Mouse (Mus musculus) adrenal gland, adult 2 months (tissue): ENCODE measurements around the gene Nit2. TPM values are rescaled to one million over a fixed set of nuclear protein-coding genes. Genes with fewer than 3 reads are reported as not detected.
A peak's percentile ranks its signal among the peaks of the same experiment; 100 is the strongest.
"Not testable (repeated sequence)": the region's sequence is repeated elsewhere in the genome, so short reads cannot be mapped to it uniquely, and the experiment has no call there.

ENCODE experiments used
- DNase-seq: peaks from one replicate; pipeline ENCODE4 v3.0.0; 2021
- long read RNA-seq: library from polyadenylated mRNA; stranded (forward); transcript quantifications from one replicate; pipeline ENCODE4 v2.0.0, GENCODE M21; 2021
- polyA plus RNA-seq: library from polyadenylated mRNA; depleted of rRNA; stranded (reverse); fragments of >200 nt; gene quantifications from 2 replicates; pipeline ENCODE4 v1.2.3, GENCODE M21; 2012; rRNA removed
- total RNA-seq, 2 experiments: library from RNA; stranded (reverse); gene quantifications; 2 replicates each; pipeline ENCODE4 v1.2.3; 2021

Nit2 gene
- total RNA-seq: 10 to 100 TPM; 42.7 to 43.6 TPM
- polyA plus RNA-seq: 15.3 and 26.5 TPM in 2 replicates
- long read RNA-seq, transcript Nit2-201 (10 exons, 1,286 nt): major isoform, 31 of 36 reads
- long read RNA-seq, partial matches to known transcripts: 1 of 36 reads
- long read RNA-seq, other reads (novel, unspliced or antisense): 3 of 36 reads

GRCm38 (mm10) chr16:57166611-57167513 lies at the start of gene Nit2:
Nit2 (minus strand) TSS chr16:57167341.
- peak; percentile 98 for DNase-seq

DNA sequence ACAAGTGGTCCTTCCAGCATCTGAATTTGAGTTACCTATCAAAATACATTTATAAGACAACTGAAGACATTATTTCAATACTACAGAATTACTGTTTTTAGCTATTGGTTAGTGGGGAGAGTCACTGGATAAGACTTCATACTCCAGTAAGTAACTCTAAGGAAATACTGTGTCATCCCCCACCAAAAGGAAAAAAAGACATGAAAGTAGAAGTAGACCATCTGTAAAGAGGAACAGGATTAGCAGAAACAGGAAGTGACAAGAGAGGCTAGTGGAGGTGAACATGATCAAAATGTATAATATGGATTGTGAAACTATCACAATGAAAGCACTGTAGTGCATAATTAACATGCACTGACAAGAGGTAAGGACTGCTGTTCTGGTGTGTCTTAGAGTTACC lies 48.8 kb upstream of the Nit2 start:
- DNase-seq: no peak

- DNase-seq: no peak
These were observed 43.9 kb upstream of the Nit2 start for GRCm38 (mm10) chr16:57211037-57211436.

DNA sequence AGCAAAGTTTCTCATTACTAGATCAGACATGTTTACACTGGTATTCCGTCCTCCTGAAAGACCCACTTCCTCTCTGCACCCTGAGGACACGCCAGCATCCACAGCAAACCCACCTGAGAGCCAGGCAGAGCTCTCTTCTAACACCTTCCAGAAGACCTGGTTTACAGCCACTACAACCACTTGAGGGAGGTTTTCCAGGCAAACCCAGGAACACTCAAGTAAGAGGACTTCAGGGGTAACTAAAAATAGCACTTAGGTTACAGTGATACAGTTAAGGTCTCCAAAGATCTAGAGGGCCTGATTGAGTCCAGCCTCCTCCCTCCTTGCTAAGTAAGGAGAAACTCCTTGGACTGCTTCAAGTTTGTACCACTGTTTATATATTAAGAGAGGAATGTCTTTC lies 41.2 kb upstream of the Nit2 start:
- DNase-seq: no peak

DNA sequence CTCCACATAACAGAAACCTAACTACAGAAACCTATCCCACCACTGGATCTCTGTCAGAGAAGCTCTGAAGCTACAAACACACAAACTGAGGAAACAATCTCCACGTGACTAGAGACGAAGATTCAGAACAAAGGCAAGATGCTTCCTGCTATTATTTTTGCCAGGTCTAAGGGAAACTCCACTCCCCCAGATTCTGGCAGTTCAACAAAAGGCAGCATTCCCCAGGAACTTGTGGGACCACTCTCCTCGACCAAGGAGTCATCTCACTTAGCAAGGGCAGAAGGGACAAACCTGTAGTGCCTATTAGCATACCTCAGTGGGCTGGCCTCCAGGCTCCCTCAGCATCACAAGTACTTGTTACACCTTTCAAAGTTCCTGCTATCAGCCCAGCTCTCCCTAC lies 30.1 kb upstream of the Nit2 start:
- DNase-seq: no peak

- DNase-seq: no peak
These were observed 29.4 kb upstream of the Nit2 start for GRCm38 (mm10) chr16:57196590-57196989.

DNA sequence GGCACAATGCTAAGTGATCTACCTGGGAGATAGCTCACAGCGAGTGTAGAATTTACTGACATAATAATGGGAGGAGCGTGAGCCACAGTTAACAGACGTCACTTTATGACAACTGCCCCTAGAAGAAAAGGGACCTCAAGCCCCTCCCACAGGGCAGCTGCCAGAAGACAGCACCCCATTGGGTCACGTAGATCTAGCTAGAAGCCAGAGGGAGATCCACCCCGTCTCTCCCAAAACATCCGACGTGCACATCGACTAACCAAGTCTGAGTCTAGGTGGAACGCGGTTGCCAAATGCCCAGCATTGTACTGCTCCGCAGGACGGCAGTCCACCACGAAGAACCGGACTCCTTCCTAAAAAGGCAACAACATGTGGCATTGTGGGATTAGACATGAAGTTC lies 24.1 kb upstream of the Nit2 start:
- no peak for DNase-seq

GRCm38 (mm10) chr16:57190390-57190789 lies 23.2 kb upstream of the Nit2 start:
- DNase-seq: no peak

DNA sequence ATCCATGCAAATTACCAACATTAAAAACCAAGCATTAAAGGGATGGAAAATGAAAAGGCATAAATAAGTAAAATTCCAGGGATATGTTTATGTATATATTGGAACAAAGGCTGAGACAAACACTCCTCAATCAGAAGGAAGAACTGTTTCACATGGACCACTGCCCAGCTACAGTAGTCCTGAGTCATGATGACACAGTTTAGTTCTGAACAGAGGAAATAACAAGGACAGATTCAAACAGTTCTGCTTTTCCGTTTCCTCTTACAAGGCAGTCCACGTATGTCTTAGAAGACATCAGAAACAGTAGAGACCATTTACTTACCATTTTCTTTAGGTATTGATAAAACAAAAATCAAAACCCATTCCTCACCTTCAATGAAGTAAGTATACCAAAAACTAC lies 22.4 kb upstream of the Nit2 start:
- no peak for DNase-seq

DNA sequence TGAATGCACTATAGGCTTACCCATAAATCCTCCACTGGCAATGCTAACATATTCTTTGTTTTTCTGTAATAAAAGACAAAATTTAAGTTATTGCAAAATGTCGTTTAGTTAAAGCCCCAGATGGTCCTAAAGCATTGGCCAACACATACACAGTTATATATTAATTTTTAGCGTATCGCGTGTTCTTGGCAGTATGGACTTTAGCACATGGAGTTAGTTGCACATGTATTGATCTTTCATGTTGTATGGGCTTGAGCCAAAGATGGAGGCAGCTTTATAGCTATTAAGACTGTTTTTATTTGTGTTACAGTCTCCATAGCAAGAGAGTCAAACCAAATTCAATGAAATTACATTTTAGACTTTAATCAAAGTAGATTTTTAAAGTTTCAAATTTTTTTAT lies 19.5 kb upstream of the Nit2 start:
- no peak for DNase-seq

- DNase-seq: no peak
These were observed 14.9 kb upstream of the Nit2 start for GRCm38 (mm10) chr16:57182037-57182436.

GRCm38 (mm10) chr16:57181180-57181579 lies 14.0 kb upstream of the Nit2 start:
- DNase-seq: peak; percentile 24

GRCm38 (mm10) chr16:57177664-57178063 lies 10.5 kb upstream of the Nit2 start:
- DNase-seq: no peak

DNA sequence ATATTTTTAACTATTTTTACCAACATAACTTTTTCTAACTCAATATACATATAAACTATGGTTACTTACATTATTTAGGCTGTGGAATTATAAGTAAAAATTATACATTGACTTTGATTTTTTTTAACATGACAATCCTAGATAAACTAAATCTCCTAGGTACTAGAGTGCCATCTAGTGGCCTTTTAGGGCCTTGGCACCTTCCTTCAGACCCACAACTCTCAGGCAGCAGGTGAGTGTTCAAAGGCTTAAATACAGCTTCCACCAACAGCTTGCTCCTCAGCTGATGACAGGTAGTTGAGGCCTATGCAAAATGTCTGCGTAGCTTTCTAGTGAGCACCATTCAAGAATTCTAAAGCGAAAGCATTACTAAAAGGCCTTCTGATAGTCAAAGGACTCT lies 10.1 kb upstream of the Nit2 start:
- no peak for DNase-seq

GRCm38 (mm10) chr16:57176276-57176675 lies 9.1 kb upstream of the Nit2 start:
- no peak for DNase-seq

GRCm38 (mm10) chr16:57175751-57176150 lies 8.6 kb upstream of the Nit2 start:
- DNase-seq: no peak

DNA sequence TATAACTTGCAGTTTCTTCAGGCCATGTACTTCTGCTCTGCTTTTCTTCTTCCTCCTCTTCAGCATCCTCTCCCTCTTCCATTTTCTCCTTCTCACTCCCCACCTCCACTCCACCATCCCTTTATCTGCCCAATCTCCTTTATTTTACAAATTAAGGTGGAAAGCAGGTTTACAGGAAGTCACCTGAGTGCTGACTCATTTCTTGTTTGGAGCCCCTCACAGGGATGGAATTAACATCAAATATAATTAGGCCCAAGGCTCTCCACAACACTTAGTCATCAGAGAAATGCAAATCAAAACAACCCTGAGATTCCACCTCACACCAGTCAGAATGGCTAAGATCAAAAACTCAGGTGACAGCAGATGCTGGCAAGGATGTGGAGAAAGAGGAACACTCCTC lies 7.3 kb upstream of the Nit2 start:
- DNase-seq: not testable (repeated sequence)

DNA sequence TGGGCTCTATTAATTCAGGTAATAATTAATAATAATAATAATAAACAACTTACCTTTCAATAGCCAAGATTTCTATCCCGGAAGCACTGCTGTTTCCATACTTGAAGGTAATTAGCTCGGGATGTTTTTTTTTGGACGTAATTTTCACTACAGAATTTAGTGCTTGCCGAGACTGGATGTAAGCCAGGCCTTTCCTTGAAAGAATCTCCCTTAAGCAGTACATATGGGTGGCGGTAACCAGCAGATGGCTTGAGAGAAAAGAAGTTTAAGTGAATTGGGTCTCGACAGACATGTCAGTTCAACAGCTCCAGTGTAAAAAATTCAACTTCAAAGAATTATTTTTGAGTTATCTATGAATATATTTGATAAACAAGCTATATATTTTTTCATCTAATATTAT lies 4.4 kb upstream of the Nit2 start:
- no peak for DNase-seq

- DNase-seq: no peak
These were observed 4.0 kb upstream of the Nit2 start for GRCm38 (mm10) chr16:57171161-57171560.

DNA sequence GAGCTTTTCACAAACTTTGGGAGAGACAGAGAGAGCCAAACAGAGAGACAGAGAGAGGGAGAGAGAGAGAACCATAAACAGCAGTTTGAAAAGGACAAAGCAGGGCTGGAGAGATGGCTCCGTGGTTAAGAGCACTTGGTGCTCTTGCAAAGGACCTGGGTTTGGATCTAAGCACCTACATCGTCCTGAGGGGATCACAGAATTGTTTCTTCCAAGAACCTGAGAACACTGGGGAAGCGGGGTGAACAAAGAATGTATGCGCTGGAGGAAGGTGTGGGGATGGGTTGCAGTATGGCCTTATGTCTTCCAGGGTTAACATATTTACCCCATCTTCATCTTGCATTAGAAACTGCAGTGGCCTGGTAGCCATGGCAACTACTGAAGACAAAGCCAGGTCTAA lies 1.1 kb upstream of the Nit2 start:
- no peak for DNase-seq

DNA sequence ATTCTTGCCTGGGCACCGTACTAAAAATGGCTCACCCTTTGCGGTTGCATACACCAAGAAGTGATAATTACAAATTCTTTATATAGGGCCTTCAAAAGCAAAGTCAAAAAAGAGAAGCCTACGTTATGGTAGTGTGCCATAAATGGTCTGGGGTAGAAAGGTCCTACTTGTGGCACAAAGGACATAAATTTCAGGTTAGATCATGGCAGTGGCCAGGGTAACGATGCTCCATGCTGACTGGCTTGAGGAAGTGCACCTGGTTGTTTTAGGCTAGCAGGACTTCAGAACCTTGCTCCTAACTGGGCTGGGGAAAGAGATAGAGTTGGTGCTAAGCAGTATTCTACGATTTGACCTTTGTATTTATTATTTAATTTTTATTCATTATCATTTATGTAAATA lies 372 bp upstream of the Nit2 start:
- no peak for DNase-seq

GRCm38 (mm10) chr16:57166086-57166485 lies 1.1 kb downstream of the Nit2 start:
- no peak for DNase-seq

- no peak for DNase-seq
These were observed 2.0 kb downstream of the Nit2 start for GRCm38 (mm10) chr16:57165157-57165556.

DNA sequence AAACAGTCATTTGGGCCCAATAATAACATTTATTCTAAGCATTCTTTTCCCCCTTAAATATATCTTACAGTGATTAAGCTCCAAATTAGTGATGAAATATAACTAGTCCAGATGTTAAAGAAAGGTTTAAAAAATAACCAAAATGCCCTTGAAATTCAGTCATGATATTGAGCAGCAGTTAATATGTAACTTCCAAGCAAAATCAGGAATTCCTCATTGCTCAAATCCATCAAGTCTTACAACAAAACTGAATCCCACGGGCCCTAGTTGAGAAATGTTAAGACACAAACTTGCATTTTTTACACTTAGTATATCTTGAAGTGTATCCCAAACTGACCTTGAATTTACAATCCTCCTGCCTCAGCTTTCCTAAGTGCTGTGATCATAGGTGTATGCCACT lies 3.4 kb downstream of the Nit2 start:
- no peak for DNase-seq
